Mouse (Mus musculus) embryonic facial prominence, embryonic 15.5 days (tissue): ENCODE measurements around the gene Atg3. TPM values are rescaled to one million over a fixed set of nuclear protein-coding genes. Genes with fewer than 3 reads are reported as not detected.

Experiments used
- ATAC-seq: fragments of 200-750 bp; cut with Nextera tagmentation; 2 replicates; pipeline ENCODE4 v1.8.0; 2017; ENCODE audit warnings: low read depth, moderate TSS enrichment; ENCODE audit not compliant: insufficient number of reproducible peaks, low FRiP score, low TSS enrichment
- H3K27ac ChIP-seq: fragments of 300-500 bp; sonication (generic); replicated peaks from 2 replicates; pipeline ENCODE4 v1.5.1; 2015; ENCODE audit warnings: mild to moderate bottlenecking, inconsistent platforms
- H3K27me3 ChIP-seq: fragments of 300-500 bp; sonication (generic); 2 replicates; pipeline ENCODE4 v1.6.1; 2015; ENCODE audit warnings: inconsistent platforms
- H3K36me3 ChIP-seq: fragments of 300-500 bp; sonication (generic); 2 replicates; pipeline ENCODE4 v1.6.1; 2015; ENCODE audit warnings: mild to moderate bottlenecking, inconsistent platforms
- H3K4me1 ChIP-seq: fragments of 300-500 bp; sonication (generic); 2 replicates; pipeline ENCODE4 v1.6.1; 2015; ENCODE audit warnings: inconsistent platforms
- H3K4me2 ChIP-seq: fragments of 300-500 bp; sonication (generic); replicated peaks from 2 replicates; pipeline ENCODE4 v1.6.1; 2015; ENCODE audit warnings: mild to moderate bottlenecking, inconsistent platforms
- H3K4me3 ChIP-seq: fragments of 300-500 bp; sonication (generic); replicated peaks from 2 replicates; pipeline ENCODE4 v1.5.1; 2015; ENCODE audit warnings: mild to moderate bottlenecking, inconsistent platforms
- H3K9ac ChIP-seq: fragments of 300-500 bp; sonication (generic); 2 replicates; pipeline ENCODE4 v1.6.1; 2015; ENCODE audit warnings: inconsistent platforms
- H3K9me3 ChIP-seq: fragments of 300-500 bp; sonication (generic); replicated peaks from 2 replicates; pipeline ENCODE4 v1.6.1; 2016; ENCODE audit warnings: inconsistent platforms
- WGBS: fragments of 180-500 bp; shearing (Covaris S2); methylation state at CpG from one replicate; pipeline ENCODE4 v1.1.7; 2015; 5-methylcytosine and 5-hydroxymethylcytosine counted together
- polyA plus RNA-seq: library from polyadenylated mRNA; unstranded; fragments of >200 nt; fragmentation: Nextera tagmentation; extraction: Ambion mirVana; gene quantifications from 2 replicates; pipeline ENCODE4 v1.2.1, GENCODE M21; 2015

Gene Atg3
- polyA plus RNA-seq = 39.0 and 42.4 TPM in 2 replicates

- peak within 1 kb of the TSS; percentile 82 for H3K4me2 ChIP-seq
- no peaks in the 10 kb centered on the region for H3K9me3 ChIP-seq
- peak; percentile 99 for ATAC-seq
- H3K27me3 ChIP-seq = no peaks in the 10 kb centered on the region
- H3K4me1 ChIP-seq = peaks cover 14% of the 10 kb centered on the region
- peak within 1 kb of the TSS; percentile 93 for H3K9ac ChIP-seq
- peak within 1 kb of the TSS; percentile 97 for H3K27ac ChIP-seq
- WGBS = under 1% methylated on average over 59 of the region's 64 CpGs
- H3K36me3 ChIP-seq = 0 out of 2 replicates have a peak, but pooled peaks cover 3% of the 10 kb centered on the region
- H3K4me3 ChIP-seq = peak within 1 kb of the TSS; percentile 98
Measured at GRCm38 (mm10) chr16:45158522-45159388, at the start of gene Atg3, which contains the start of gene Slc35a5. Gene Atg3 (plus strand): TSS chr16:45158785. Gene Slc35a5 (minus strand): TSS chr16:45158706.

- 0 out of 2 replicates have a peak, but pooled peaks cover 2% of the 10 kb centered on the region for H3K4me1 ChIP-seq
- no peak overlapping the region for H3K27ac ChIP-seq
- no peaks in the 10 kb centered on the region for H3K9me3 ChIP-seq
- 17% methylated on average over 4 of the region's 4 CpGs for WGBS
- no peak overlapping the region for H3K9ac ChIP-seq
- no peaks in the 10 kb centered on the region for H3K36me3 ChIP-seq
- no peaks in the 10 kb centered on the region for H3K27me3 ChIP-seq
- no peak overlapping the region for H3K4me3 ChIP-seq
- no peak overlapping the region for H3K4me2 ChIP-seq
- peak; percentile 65 for ATAC-seq
Measured at GRCm38 (mm10) chr16:45110498-45110897, 48.1 kb upstream of the Atg3 start.

GRCm38 (mm10) chr16:45117200-45117599 lies 41.4 kb upstream of the Atg3 start:
- no peak overlapping the region for H3K27ac ChIP-seq
- H3K27me3 ChIP-seq = no peaks in the 10 kb centered on the region
- H3K4me1 ChIP-seq = no peaks in the 10 kb centered on the region
- ATAC-seq = no peak
- no peaks in the 10 kb centered on the region for H3K9me3 ChIP-seq
- no peak overlapping the region for H3K4me2 ChIP-seq
- H3K9ac ChIP-seq = no peak overlapping the region
- WGBS = 89% methylated on average over 3 of the region's 3 CpGs
- no peak overlapping the region for H3K4me3 ChIP-seq
- no peaks in the 10 kb centered on the region for H3K36me3 ChIP-seq

- Histone ChIP-seq H3K9ac (no peak overlapping the region), H3K4me1 (no peaks in the 10 kb centered on the region), H3K36me3 (peaks cover 4% of the 10 kb centered on the region; the same call in 1 of the 2 replicates), H3K27ac (no peak overlapping the region), H3K9me3 (no peaks in the 10 kb centered on the region), H3K4me2 (no peak overlapping the region), H3K27me3 (no peaks in the 10 kb centered on the region), H3K4me3 (no peak overlapping the region)
- 77% methylated on average over 3 of the region's 3 CpGs for WGBS
- no peak for ATAC-seq
Measured at GRCm38 (mm10) chr16:45118760-45119159, 39.8 kb upstream of the Atg3 start.

GRCm38 (mm10) chr16:45120844-45121425 lies 37.6 kb upstream of the Atg3 start:
- ATAC-seq = peak; percentile 29; the same call in 1 of the 2 replicates

GRCm38 (mm10) chr16:45122571-45122970 lies 36.0 kb upstream of the Atg3 start:
- H3K4me2 ChIP-seq = no peak overlapping the region
- WGBS = 73% methylated on average over 5 of the region's 5 CpGs
- H3K4me1 ChIP-seq = no peaks in the 10 kb centered on the region
- peaks cover 4% of the 10 kb centered on the region; the same call in 1 of the 2 replicates for H3K36me3 ChIP-seq
- no peak overlapping the region for H3K9ac ChIP-seq
- H3K4me3 ChIP-seq = no peak overlapping the region
- H3K9me3 ChIP-seq = no peaks in the 10 kb centered on the region
- H3K27me3 ChIP-seq = no peaks in the 10 kb centered on the region
- no peak overlapping the region for H3K27ac ChIP-seq
- ATAC-seq = no peak

More at GRCm38 (mm10) chr16:45120844-45121425, 37.6 kb upstream of the Atg3 start:
- Histone ChIP-seq H3K27me3 (no peaks in the 10 kb centered on the region), H3K36me3 (peaks cover 4% of the 10 kb centered on the region; the same call in 1 of the 2 replicates), H3K9ac (no peak overlapping the region), H3K4me2 (no peak overlapping the region), H3K27ac (no peak overlapping the region), H3K9me3 (no peaks in the 10 kb centered on the region), H3K4me3 (no peak overlapping the region), H3K4me1 (no peaks in the 10 kb centered on the region)
- 49% methylated on average over 5 of the region's 5 CpGs for WGBS

- no peak overlapping the region for H3K27ac ChIP-seq
- ATAC-seq = no peak
- H3K4me1 ChIP-seq = no peaks in the 10 kb centered on the region
- 58% methylated on average over 9 of the region's 9 CpGs for WGBS
- peaks cover 4% of the 10 kb centered on the region; the same call in 1 of the 2 replicates for H3K36me3 ChIP-seq
- no peak overlapping the region for H3K9ac ChIP-seq
- no peak overlapping the region for H3K4me2 ChIP-seq
- no peaks in the 10 kb centered on the region for H3K27me3 ChIP-seq
- H3K9me3 ChIP-seq = no peaks in the 10 kb centered on the region
- no peak overlapping the region for H3K4me3 ChIP-seq
Measured at GRCm38 (mm10) chr16:45124230-45125203, 34.1 kb upstream of the Atg3 start.

GRCm38 (mm10) chr16:45127936-45128710 lies 30.5 kb upstream of the Atg3 start:
- no peaks in the 10 kb centered on the region for H3K27me3 ChIP-seq
- H3K27ac ChIP-seq = no peak overlapping the region
- no peak overlapping the region for H3K4me2 ChIP-seq
- WGBS = 78% methylated on average over 2 of the region's 2 CpGs
- H3K36me3 ChIP-seq = peaks cover 4% of the 10 kb centered on the region; the same call in 1 of the 2 replicates
- no peak for ATAC-seq
- H3K9me3 ChIP-seq = no peaks in the 10 kb centered on the region
- no peaks in the 10 kb centered on the region for H3K4me1 ChIP-seq
- no peak overlapping the region for H3K4me3 ChIP-seq
- H3K9ac ChIP-seq = no peak overlapping the region

GRCm38 (mm10) chr16:45141711-45142110 lies 16.9 kb upstream of the Atg3 start:
- no peaks in the 10 kb centered on the region for H3K27me3 ChIP-seq
- WGBS = 92% methylated on average over 5 of the region's 5 CpGs
- H3K9me3 ChIP-seq = no peaks in the 10 kb centered on the region
- H3K4me3 ChIP-seq = no peak overlapping the region
- H3K4me2 ChIP-seq = no peak overlapping the region
- no peaks in the 10 kb centered on the region for H3K4me1 ChIP-seq
- H3K27ac ChIP-seq = no peak overlapping the region
- peaks cover 58% of the 10 kb centered on the region for H3K36me3 ChIP-seq
- H3K9ac ChIP-seq = no peak overlapping the region
- no peak for ATAC-seq

GRCm38 (mm10) chr16:45142565-45142964 lies 16.0 kb upstream of the Atg3 start:
- H3K9me3 ChIP-seq = no peaks in the 10 kb centered on the region
- H3K4me2 ChIP-seq = no peak overlapping the region
- no peak overlapping the region for H3K9ac ChIP-seq
- H3K27me3 ChIP-seq = no peaks in the 10 kb centered on the region
- H3K4me1 ChIP-seq = no peaks in the 10 kb centered on the region
- no peak for ATAC-seq
- no peak overlapping the region for H3K27ac ChIP-seq
- H3K4me3 ChIP-seq = no peak overlapping the region
- WGBS = 92% methylated on average over 5 of the region's 5 CpGs
- peaks cover 61% of the 10 kb centered on the region for H3K36me3 ChIP-seq
